Mouse (Mus musculus) duodenum, adult 2 months (tissue): ENCODE results near the gene Angpt4. TPM values are rescaled to one million over a fixed set of nuclear protein-coding genes. Genes with fewer than 3 reads are reported as not detected.

ENCODE experiments used
- polyA plus RNA-seq: library from polyadenylated mRNA; depleted of rRNA; stranded (reverse); fragments of >200 nt; gene quantifications from 2 replicates; pipeline ENCODE4 v1.2.3, GENCODE M21; 2012; ENCODE audit warnings: low replicate concordance; rRNA removed

The Angpt4 gene
- polyA plus RNA-seq = 0.15 and 0.41 TPM in 2 replicates

GRCm38 (mm10) chr2:151910919-151911500 lies at the start of gene Angpt4:
TSS of gene Angpt4 (plus strand) at chr2:151911210.

DNA sequence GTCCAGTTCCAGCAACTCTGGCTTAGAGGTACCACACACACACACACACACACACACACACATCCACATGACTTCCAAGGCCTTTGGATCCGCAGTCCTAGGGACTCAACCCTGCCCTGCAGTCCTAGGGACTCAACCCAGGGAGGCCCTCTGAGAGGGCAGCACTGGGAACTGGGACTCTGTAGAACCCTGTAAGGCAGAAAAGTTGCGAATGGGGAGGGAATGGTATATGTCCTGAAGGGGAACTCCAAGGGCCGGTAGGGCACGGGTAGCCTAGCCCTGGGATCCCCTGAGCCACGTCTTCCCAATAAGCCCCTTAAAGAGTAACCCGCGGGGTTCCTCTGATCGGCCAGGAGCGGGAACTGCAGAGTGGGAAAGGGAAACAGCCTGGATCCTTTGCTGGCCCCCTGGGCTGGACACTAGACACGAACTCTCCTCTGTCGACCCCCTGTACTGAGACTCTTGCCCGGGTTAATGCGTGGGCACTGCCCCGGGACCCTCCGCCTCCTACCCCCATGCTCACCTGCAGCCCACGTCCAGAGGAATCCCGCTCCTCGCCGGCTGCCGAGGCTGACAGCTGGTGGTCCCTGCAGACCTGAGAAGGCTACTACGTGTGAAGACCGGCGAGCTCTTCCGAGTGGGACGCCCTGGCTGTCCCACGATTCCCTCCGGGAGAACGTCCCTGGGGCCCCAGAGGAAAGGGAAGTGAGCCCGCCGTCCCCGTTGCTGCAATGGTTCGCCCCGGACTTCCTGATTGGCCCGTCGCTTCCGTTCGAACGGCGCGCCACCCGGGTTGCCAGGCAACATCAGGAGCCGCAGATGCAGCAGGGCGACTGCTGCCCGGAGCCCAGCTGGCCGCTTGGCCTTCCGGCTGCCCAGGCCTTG lies 68.7 kb downstream of the Angpt4 start, which contains the start of gene Fam110a:
TSS of gene Fam110a (minus strand) at position 750 of the 885 bp plus-strand sequence.

Other genes starting within 250 kb of the Angpt4 start
- gene Rad21l, start 242.7 kb upstream of the Angpt4 start, polyA plus RNA-seq = not detected in 2 replicates
- not detected in 2 replicates for gene Tmem74b, start 209.2 kb upstream of the Angpt4 start, polyA plus RNA-seq
- gene Psmf1, start 167.0 kb upstream of the Angpt4 start, polyA plus RNA-seq = 33.9 and 47.5 TPM in 2 replicates
- gene Rspo4, start 68.3 kb upstream of the Angpt4 start, polyA plus RNA-seq = 0.04 and 0.12 TPM in 2 replicates
- gene Fam110a, start 69.0 kb downstream of the Angpt4 start, polyA plus RNA-seq = 16.1 and 17.9 TPM in 2 replicates
- 33.7 and 88.7 TPM in 2 replicates for gene Slc52a3, start 85.3 kb downstream of the Angpt4 start, polyA plus RNA-seq
- gene Scrt2, start 170.3 kb downstream of the Angpt4 start, polyA plus RNA-seq = not detected in 2 replicates
- gene Srxn1, start 194.3 kb downstream of the Angpt4 start, polyA plus RNA-seq = 328 and 743 TPM in 2 replicates
- gene Tcf15, start 232.4 kb downstream of the Angpt4 start, polyA plus RNA-seq = 1.8 and 13.4 TPM in 2 replicates